Mouse (Mus musculus) frontal cortex, adult (tissue): ENCODE results near the gene Tbc1d2b.
A peak's percentile ranks its signal among the peaks of the same experiment; 100 is the strongest.

Experiments
- ATAC-seq: cut with Nextera tagmentation; 2 replicates; pipeline ENCODE4 v1.9.2; 2017; ENCODE audit warnings: mild to moderate bottlenecking, moderate library complexity, mixed read lengths; ENCODE audit not compliant: low TSS enrichment

Tbc1d2b gene

DNA sequence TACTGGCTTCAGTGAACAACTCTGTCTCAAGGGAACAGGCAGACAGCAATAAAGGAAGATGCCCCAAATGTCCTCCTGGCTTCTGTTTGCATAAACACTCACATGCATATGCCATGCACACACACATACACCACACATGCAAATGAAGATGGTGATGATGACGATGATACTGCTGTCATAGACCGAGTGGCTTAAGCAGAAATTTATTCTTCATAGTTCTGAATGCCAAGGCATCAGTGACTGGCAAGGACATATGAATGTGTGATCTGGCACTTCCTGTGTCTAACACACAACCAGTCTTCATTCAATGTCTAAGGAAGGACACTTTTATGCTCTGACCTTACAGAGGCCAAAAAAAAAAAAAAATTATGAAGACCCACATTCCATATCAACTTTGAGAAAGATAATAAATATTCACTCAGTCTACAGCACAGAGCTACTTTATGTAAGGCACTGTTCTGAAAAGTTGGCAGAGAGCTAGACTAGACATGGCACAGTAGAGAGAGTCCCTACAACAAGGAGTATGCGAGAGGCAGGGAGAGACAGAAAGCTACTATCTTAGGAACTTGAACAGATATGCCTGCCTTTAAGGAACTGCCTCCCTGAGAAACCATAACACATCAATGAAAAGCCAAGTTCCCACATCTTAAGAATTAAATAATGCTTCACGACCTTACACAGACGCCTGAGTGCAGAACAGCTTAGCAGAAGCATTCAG lies 5.1 kb downstream of the Tbc1d2b start:
- ATAC-seq = peak; percentile 74

DNA sequence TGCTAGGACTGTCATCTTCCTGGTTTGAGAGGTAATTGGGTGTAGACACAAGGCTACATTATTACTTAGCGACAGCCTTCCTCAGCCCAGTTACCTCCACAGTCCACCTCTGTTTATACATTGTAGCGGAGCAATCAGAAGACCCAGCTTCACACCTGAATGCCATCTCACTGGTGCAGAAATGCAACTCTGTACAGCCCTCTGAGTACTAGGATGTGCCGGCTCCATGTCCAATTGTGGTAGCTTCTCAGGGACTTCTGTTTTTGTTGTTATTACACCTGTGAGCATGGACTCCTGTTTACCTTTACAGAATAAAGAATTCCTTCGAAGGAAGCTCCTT lies 7.3 kb downstream of the Tbc1d2b start:
- ATAC-seq = no peak

DNA sequence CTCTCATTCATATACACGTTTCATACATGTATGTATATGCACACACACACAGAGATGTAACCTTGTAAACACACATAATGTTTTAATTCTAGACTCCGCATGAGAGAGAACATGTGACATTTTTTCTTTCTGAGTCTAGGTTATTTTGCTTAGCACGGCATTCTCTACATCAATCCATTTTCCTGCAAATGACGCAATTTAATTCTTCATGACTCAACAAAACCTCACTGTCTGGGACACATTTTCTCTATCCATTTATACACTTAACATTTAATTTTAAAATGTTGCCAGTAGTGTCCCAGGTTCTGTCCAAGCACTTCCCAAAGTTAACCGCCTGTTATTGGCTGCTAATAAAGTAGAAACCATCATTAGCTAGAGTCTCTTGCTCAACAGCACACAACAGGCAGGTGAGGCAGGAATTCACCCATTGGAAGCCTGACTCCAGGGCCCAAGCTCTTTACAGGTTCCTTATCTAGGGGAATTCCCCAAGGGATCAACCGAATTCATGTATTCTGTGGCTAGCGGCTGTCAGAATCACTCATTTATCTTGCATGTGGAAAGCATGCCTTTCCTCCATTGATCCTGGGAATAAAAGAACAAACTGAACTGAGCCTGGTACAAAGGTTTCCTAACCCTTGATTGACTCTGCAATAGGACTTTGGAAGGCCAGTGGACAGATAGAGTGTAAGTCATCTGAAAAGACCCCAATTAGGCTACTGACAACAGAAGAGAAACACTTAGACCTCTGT lies 7.8 kb downstream of the Tbc1d2b start:
- ATAC-seq = no peak

DNA sequence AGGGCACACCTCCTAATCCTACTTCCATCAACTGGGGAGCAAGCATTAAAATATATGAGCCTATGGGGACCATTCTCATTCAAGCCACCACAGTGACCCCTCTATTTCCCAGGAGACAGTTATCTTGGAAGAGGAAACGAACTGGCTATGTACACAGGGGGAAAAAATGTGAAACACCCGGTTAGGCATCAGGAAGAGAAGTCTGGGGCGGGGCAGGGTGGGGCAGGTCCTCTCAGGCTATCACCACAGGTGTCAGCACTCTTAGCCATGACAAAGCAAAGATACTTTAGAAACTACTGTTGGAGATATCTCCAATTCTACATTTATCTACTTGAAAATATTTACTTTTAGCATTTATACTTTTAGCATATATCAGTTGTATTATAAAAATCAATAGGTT lies 8.5 kb downstream of the Tbc1d2b start:
- no peak for ATAC-seq

DNA sequence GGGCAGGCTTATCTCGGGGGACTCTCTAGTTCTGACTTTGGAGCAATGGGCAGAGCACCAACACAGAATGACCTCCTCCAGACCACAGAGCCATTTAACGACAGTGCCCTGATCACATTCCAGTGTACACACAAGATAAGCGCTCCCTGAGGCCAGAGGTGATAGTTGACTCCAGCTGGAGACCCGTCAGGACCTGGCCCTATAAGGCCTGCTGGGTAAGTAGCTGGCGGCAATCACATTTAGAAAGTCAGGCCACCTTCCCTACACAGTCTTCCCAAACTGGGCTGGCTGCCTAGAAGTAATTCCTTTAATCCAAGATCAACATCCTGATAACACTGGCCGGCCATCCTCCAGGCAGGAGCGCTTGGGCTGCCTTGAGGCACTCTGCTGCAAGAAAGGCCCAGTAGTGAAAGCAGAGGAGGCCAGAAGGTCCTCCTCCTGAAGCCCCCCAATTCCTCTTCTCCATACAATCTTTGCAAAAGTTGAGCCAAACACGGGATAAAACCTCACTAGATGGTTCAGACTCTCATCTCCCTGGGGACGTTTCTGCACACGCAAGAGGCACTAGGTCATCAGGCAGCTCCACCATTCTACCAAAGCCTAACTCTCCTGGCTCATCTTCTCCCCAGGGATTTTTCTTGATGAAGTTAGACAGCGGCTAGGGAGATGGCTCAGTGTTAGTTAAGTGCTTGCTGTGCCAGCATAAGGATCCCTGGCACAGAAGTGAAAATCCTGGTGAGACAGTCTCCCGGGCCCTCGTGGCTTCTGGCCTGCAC lies 9.8 kb downstream of the Tbc1d2b start:
- ATAC-seq = no peak

DNA sequence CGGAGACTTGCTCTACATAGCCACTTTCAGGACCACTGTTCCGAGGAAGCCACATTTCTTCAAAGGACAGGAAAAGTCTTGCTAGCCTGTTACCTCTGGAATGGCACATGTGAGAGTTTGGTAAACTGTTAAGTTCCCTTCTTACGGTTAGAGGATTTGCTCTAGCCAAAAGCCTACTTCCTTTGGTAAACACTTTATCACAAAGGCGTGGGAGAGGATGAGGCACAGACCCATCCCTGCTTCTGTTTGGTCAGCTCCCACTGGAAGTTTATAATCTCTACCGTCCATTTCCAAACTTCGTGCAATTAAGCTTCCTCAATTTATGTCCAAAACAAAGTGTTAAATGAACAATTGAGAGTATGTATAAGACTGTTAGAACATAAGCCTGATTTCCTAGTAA lies 10.5 kb downstream of the Tbc1d2b start:
- no peak for ATAC-seq

DNA sequence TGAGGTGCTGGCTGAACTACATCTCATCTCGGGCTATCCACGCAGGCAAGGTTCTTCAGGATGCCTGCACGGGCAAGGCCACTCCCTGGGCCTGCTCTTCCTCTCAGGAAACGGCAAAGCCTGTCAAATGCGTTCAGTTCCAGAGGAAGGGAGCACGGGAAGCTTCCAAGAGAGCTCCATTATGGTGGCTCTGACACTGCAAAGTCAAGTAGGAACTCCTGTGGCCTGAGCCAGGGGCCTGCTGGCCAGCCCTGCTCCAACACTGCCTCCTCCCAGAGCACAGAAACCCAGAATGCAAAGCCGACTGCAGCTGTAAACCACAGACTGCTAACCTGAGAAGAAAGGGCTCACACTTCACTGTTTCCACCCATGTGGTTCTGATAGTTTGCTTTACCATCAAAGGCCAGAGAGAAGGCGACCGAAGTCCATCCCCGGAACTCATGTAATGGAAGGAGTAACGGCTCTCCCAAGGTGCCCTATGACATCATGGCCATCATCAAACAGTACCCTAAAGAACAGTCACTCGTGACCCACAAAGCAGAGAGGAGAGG lies 11.1 kb downstream of the Tbc1d2b start:
- no peak for ATAC-seq

DNA sequence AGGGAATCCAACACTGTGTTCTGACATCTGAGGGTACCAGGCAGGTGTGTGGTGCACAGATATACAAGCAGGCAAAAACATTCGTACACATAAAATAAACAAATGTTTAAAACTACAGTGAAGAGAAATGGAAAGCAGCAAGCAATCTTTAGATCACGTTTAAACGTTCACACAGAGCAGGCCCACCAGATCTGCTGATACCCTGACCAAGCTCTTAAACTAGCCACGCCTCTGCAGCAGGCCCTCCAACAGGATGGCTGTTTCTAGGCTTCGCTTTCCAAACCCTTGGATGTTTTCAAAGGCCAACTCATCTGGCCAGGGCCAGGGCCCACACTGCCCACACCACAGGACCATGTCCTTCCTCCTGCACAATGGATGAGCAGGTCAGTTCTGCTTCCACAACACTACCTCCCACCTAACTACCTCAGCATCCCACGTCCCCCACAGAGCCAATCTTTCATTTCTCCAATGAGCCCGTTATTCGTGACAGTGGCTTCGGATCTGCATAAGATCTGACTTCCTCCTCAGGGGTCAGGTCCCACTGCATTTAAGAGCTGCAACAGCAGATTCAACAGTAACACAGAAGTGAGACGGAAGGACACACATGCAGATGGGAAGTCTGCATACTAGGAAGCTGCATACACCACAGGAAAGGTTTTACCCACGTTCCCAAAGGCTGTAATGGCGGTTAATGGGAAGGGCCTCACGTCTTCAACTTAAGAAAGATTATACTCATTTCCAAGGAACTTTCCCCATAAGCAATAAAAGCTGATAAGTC lies 12.7 kb downstream of the Tbc1d2b start:
- no peak for ATAC-seq

DNA sequence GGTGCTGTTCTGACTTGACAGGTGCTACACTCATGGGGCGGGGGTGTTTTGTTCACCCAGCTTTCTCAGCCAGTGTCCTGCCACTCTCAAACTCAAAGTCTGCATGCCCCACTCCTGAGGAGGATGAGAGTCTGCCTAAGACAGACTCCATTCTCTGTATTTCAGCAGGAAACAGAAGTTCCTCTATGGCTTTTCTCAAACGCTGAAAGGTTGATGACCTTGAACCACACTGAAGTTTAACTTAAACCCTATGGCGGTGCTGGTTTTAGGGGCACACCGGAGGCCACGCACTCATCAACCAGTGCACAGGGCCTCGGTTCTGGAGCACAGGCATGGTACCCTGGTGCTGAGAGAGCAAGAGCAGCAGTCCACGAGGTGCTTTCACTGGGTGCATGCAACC lies 13.4 kb downstream of the Tbc1d2b start:
- ATAC-seq = no peak

DNA sequence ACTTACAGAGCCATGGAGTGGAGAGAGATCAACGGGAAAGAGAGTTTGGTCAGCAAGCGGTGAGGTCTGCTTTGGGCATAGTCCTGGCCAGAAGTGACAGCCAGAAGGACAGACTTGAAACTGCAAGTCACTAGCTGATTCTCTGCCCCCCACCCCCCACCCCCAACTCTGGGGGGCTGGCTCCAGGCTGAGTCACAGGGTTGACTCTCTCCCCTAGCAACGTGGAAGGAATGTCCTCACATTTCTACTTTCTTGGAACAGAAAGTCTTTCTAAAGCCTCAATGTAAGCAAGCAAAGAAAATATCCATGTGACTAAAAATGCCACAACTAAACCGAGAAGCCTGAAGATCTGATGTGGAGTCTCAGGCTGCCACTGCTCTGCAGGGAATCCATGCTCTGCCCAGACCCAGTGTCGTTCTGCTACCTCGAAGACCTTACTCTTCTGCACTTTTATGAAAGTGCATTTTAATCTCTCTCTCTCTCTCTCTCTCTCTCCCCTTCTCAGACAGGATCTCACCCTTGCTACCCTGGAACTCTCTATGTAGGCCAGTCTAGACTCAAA lies 14.7 kb downstream of the Tbc1d2b start:
- ATAC-seq = no peak; the same call in 1 of the 2 replicates

DNA sequence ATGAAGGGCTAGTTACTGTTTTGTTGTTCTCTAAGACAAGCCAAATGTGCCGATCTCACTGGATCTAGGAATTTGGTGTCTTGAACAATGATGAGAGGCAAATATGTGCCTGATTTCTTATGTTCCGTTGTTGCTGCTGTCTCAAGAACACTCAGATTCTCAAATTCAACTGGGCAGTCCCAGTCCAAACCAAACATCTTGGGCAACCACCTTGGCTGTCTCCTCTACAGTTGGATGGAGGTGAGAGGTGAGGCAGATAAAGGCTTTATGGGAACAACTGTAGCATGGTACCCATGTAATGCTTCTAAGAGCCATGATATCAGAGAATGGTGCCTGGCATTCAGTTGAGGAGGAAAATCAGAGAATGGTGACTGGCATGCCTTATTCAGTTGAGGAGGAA lies 17.4 kb downstream of the Tbc1d2b start:
- ATAC-seq = no peak

DNA sequence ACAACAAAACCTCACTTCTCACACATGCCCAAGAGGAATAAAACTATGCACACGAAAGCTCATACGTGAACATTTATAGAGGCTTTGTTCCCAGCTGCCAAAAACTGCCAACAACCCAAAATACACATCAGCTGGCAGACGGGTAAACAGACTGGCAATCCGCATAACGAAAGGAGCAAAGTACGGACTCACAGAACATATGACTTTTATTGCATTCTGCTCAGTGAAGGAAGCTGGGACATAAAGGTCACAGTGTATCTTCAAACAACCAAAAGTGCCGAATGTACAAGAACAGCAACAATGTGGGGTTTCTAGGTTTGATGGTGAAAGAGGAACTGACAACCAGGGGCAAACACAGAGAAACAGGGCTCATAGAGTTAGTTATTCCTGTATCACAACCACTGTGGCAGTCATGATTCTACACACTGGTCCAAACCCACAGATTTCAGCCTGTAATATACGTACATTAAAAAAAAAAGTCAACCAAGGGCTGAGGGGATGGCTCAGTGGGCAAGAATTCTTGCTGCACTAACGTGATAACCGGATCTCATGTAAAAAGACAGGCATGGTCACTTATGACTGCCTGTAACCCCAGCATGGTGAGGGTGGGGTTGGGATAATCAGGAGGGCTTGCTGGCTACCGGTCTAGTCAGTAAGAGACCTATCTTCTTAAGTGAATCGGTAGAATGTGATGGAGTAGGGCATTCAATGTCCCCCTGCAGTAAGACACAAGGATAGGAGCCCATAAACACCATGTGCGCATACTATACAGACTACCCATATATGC lies 19.4 kb downstream of the Tbc1d2b start:
- ATAC-seq = 0 out of 2 replicates have a peak, but pooled peaks have one; percentile 18

DNA sequence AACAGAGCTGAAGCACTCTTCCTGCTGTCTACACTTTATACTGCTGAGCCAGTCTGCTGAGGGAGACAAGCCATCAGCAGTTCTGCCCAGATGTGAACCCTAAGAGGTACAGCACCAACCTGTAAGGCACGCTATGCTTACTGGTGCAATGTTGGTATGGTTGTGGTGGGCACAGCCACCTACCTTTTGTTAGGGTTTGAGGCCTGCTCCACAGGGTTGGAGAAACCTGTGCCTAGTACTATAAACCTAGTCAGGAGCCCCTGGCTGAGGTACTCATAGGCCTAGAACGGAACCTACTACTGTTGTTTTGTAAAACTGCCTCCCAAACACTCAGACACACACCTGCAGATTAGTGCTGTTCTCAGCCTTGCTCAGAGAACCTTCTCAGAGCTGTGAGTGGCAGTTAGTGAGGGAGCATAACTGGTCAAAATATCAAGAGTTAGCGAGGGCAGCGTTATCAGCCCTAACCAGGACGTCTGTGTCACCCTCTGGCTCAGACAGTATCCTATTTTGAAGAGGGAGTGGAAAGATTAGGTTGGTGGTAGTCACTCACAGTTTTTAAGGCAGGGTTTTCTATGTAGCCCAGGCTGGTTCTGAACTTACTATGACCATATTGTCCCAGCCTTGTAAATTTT lies 20.3 kb downstream of the Tbc1d2b start:
- no peak for ATAC-seq

DNA sequence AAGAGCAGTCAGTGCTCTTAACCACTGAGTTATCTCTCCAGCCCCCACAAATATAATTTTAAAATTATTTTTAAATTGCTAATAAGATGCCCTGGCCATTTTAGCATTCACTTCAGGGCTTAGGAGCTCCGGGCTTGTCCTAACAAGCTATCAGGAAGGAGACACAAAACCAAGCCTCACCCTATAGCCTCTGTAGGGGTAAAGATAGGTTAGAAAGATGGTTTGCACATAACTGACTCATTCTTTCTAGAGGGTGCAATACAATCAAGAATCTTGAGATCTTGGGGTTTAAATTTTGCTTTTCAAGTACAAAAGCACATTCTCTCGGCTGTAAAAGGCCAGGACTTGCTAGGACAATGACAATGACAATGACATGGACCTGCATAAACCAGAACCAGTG lies 21.6 kb downstream of the Tbc1d2b start:
- no peak for ATAC-seq

DNA sequence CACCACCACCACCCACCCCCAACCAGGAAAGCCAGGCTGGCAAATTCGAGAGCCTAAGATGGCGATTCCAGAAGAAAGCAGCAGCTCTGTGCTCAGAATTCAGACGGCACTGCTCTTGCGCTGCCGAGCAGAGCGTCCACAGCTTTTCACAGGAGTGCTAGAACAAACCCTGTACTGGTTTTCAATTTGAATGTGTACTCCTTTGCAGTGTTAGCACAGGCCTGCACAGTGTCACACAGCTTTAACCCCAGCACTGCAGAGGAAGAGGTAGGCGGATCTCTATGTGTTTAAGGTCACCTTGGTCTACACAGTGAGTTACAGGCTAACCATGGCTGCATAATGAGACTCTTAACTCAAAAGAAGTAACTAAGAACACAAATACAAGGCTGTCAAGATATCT lies 22.3 kb downstream of the Tbc1d2b start:
- no peak for ATAC-seq

DNA sequence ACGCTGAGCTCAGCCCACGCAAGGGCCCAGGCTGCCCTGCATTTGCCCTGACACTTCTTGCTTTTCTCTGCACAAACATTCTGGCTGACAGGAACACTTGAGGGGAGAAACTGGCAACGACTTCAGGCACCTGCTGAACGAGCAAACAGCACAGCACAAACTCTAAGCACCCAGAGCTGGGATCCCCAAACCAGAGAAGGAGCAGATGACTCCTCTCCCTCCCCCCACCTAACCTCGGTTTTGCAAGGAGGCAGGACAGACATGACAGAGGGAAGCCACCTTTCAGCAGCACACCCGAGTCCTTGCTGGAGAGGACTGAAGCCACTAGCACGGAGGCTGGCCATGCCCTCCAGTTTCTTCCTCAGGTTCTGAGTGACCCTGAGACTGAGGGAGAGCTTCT lies 23.3 kb downstream of the Tbc1d2b start:
- ATAC-seq = no peak

DNA sequence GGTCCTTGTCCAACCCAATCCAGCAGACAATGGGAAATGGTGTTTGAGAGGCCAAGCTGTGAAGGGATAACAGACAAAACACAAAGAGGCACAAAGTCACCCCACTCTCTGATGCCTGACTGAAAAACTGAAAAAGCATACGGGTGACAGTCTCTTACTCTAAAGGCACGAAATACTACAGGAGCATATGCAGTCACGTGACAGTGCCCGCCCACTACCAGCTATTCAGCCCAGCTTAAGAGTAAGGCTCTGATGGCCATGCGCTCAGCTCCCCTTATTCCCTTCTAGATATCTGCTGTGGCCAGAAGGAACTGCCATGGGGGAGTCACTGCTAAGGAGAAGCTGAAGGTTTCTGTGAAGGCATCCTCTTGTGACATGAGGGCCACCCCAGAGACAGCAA lies 24.8 kb downstream of the Tbc1d2b start:
- ATAC-seq = no peak

DNA sequence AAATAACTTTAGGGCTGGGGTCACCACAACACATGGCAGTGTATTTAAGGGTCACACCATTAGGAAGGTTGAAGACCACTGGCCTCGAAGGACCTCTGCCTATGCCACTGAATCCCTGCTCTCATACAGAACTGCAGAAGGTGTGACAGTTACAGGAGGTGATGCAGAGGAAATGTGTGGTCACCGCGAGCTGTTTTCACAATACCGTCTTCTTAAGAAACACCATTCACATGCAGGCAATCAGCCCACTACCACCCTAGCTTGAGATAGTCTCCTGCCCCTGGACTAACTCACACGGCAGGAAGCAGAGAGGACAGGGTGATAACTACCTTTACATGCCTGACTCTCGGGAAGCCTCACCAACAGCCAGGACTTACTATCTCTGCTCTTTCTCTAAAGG lies 25.4 kb downstream of the Tbc1d2b start:
- no peak for ATAC-seq

DNA sequence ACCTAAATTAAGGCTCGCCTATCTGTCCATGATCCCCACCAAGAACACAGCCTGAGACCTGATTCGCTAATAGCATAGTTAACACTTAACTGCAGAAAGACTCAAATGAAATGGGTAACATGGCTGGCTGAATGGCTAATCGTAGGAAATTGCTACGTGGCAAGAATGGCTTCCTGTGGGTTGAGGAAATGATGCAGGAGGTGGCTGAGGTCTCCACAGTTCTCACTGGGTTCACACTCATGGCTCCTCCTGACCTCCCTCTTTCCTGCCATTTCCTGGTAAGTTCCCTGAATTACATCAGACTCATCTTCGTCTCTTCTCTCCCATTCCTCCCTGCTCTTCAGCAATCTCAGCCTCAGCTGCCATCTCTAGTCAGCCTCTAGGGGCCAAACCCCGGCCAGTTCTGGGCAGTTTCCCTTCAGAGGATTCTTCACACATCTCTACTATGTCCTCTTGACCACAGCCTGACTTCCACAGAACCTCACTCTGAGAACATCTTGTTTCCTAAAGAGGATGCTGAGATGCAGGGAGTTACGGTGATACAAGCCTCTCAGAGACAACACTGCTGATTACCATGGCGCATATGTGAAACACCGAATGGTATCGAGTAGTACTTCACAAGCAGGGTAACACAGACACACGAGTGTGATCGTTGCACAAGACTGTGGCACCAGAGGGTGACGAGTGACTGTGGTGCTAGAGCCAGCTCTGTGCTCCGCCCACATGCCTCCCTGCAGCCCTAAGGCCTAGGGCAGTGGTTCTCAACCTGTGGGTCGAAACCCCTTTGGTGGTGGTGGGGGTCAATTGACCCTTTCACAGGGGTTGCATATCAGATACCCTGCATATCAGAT lies 26.1 kb downstream of the Tbc1d2b start:
- ATAC-seq = no peak
